Mouse (Mus musculus) neural tube, embryonic 13.5 days (tissue): ENCODE data around the gene Plpp7. TPM values are rescaled to one million over a fixed set of nuclear protein-coding genes. Genes with fewer than 3 reads are reported as not detected.

Experiments
- ATAC-seq: fragments of 200-750 bp; cut with Nextera tagmentation; 2 replicates; pipeline ENCODE4 v1.8.0; 2017; ENCODE audit warnings: low read depth, mild to moderate bottlenecking, moderate TSS enrichment, moderate library complexity
- H3K27ac ChIP-seq: fragments of 300-500 bp; sonication (generic); replicated peaks from 2 replicates; pipeline ENCODE4 v1.5.1; 2015; ENCODE audit warnings: moderate library complexity, mild to moderate bottlenecking, inconsistent platforms
- H3K27me3 ChIP-seq: fragments of 300-500 bp; sonication (generic); 2 replicates; pipeline ENCODE4 v1.6.1; 2015; ENCODE audit warnings: mild to moderate bottlenecking, inconsistent platforms
- H3K36me3 ChIP-seq: fragments of 300-500 bp; sonication (generic); 2 replicates; pipeline ENCODE4 v1.6.1; 2015; ENCODE audit warnings: mild to moderate bottlenecking, inconsistent platforms
- H3K4me1 ChIP-seq: fragments of 300-500 bp; sonication (generic); replicated peaks from 2 replicates; pipeline ENCODE4 v1.6.1; 2015; ENCODE audit warnings: inconsistent platforms
- H3K4me2 ChIP-seq: fragments of 300-500 bp; sonication (generic); 2 replicates; pipeline ENCODE4 v1.6.1; 2015; ENCODE audit warnings: inconsistent platforms, mild to moderate bottlenecking, moderate library complexity
- H3K4me3 ChIP-seq: fragments of 300-500 bp; sonication (generic); 2 replicates; pipeline ENCODE4 v1.5.1; 2015; ENCODE audit warnings: mild to moderate bottlenecking, inconsistent platforms
- H3K9ac ChIP-seq: fragments of 300-500 bp; sonication (generic); 2 replicates; pipeline ENCODE4 v1.6.1; 2015; ENCODE audit warnings: moderate library complexity, mild to moderate bottlenecking, inconsistent platforms
- H3K9me3 ChIP-seq: fragments of 300-500 bp; sonication (generic); 2 replicates; pipeline ENCODE4 v1.6.1; 2016; ENCODE audit warnings: inconsistent platforms
- WGBS: fragments of 180-500 bp; shearing (Covaris S2); methylation state at CpG from one replicate; pipeline ENCODE4 v1.1.7; 2015; 5-methylcytosine and 5-hydroxymethylcytosine counted together
- polyA plus RNA-seq: library from polyadenylated mRNA; unstranded; fragments of >200 nt; fragmentation: Nextera tagmentation; extraction: Ambion mirVana; gene quantifications from 2 replicates; pipeline ENCODE4 v1.2.1, GENCODE M21; 2015

Gene Plpp7
- polyA plus RNA-seq, 1 experiment from 2014 or later = 22.6 TPM

DNA sequence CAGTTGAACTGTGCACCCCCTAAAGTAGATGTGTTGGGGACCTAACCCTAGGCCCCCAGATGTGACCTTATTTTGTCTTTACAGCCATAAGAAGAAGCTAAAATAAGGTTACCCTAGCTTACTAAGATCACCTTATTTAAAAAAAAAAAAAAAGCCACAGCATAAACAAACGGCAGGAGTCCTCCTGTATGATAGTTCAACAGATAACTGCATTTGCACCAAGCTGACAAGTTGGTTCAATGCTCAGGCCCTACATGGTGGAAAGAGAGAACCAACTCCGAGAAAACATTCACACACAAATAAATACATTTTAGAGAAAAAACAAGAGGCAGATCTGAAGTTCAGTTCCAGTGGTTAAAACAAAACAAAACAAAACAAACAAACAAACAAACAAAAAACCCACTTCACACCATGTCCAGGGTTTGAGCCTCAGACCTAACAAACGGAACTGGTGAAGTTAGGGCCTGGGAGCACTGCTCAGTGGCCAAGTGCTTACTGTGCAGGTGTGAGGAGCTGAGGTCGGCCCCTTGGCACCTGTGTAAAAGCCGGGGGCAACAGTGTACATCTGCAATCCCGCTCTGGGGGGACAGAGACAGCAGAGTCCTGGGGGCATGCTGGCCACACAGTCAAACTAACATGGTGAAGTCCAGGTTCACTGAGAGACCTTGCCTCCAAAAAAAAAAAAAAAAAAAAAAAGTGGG lies 36.7 kb downstream of the Plpp7 start:
- Histone ChIP-seq H3K27me3 (no peaks in the 10 kb centered on the region), H3K9me3 (no peaks in the 10 kb centered on the region), H3K4me3 (no peak overlapping the region), H3K9ac (no peak overlapping the region), H3K27ac (no peak overlapping the region), H3K4me2 (no peak overlapping the region), H3K4me1 (peaks cover 11% of the 10 kb centered on the region), H3K36me3 (no peaks in the 10 kb centered on the region)
- ATAC-seq = no peak
- 63% methylated on average over 6 of the region's 6 CpGs for WGBS

DNA sequence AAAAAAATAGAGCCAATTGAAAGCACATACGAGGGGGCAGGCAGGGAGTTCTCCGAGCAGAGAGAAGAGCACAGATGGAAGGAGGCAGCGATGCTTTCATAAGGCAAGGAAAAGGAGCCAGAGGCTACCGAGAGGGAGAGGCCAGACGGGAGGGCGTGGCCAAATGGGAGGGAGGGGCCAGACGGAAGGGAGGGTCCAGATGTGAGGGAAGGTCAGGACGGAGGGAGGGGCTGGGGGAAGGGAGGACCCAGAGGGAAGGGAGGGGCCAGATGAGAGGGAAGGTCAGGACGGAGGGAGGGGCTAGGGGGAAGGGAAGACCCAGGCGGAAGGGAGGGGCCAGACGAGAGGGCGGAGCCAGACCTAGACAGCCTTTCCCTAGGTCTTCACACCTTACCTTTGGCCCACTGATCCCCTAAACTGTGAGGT lies 37.3 kb downstream of the Plpp7 start:
- ATAC-seq = no peak
- Histone ChIP-seq H3K4me1 (peaks cover 16% of the 10 kb centered on the region), H3K36me3 (no peaks in the 10 kb centered on the region), H3K27ac (no peak overlapping the region), H3K9ac (no peak overlapping the region), H3K4me2 (no peak overlapping the region), H3K27me3 (no peaks in the 10 kb centered on the region), H3K9me3 (no peaks in the 10 kb centered on the region), H3K4me3 (no peak overlapping the region)
- WGBS = 2% methylated on average over 12 of the region's 12 CpGs

DNA sequence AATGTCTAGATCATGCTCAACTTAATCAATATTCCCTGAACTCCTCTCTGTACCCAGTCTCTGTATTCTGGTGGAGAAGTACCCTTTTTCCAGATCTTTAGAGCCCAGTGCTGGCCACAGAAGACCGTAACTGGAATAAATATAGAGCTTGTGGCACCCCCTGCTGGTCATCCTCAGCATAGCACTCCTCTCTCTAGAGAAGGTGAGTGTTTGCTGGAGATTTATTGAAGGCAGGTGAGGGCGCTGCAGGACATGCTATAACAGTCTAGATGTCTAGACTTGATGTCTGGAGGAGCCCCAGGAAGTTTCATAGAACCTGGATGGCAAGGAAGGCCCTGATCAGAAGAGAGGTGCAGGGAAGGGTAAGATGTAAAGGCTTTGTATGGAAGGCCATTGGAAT lies 38.7 kb downstream of the Plpp7 start:
- Histone ChIP-seq H3K4me3 (no peak overlapping the region), H3K9me3 (no peaks in the 10 kb centered on the region), H3K36me3 (no peaks in the 10 kb centered on the region), H3K9ac (no peak overlapping the region), H3K4me2 (no peak overlapping the region), H3K4me1 (peaks cover 20% of the 10 kb centered on the region), H3K27ac (no peak overlapping the region), H3K27me3 (no peaks in the 10 kb centered on the region)
- WGBS = 4% methylated on average over 2 of the region's 2 CpGs
- ATAC-seq = no peak

GRCm38 (mm10) chr2:32137667-32138266 lies 42.4 kb downstream of the Plpp7 start:
- under 1% methylated on average over 40 of the region's 40 CpGs for WGBS

DNA sequence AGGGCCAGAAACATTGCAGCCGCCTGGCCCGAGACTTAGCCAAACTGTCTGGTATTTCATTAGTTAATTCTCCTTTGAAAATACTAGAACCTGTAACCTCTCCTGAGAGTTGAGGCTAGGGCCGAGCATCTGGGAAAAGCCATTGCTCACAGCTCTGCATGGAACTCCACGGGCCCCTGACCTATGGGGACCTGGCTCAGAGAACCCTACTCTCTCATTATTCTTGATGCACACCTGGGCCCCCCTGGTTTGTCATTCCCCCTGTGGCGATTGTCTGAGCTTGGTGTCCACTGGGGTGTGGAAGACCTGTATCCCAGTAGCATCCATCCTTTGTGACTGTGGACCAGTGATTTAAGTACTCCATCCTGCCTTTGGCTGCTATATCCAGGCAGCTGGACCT lies 44.0 kb downstream of the Plpp7 start:
- no peaks in the 10 kb centered on the region for H3K36me3 ChIP-seq
- no peaks in the 10 kb centered on the region for H3K9me3 ChIP-seq
- no peak overlapping the region for H3K4me3 ChIP-seq
- peaks cover 20% of the 10 kb centered on the region for H3K4me1 ChIP-seq
- ATAC-seq = no peak
- H3K27me3 ChIP-seq = no peaks in the 10 kb centered on the region
- H3K27ac ChIP-seq = no peak overlapping the region; the same call in 1 of the 2 replicates
- WGBS = 75% methylated on average over 5 of the region's 5 CpGs
- no peak overlapping the region for H3K9ac ChIP-seq
- no peak overlapping the region for H3K4me2 ChIP-seq

More at GRCm38 (mm10) chr2:32137667-32138266, 42.4 kb downstream of the Plpp7 start:
- ATAC-seq = peak; percentile 94
- Histone ChIP-seq H3K4me3 (peak overlapping the region; percentile 62), H3K36me3 (no peaks in the 10 kb centered on the region), H3K27ac (peak overlapping the region; percentile 93), H3K27me3 (no peaks in the 10 kb centered on the region), H3K9ac (peak overlapping the region; percentile 83), H3K9me3 (no peaks in the 10 kb centered on the region), H3K4me1 (peaks cover 20% of the 10 kb centered on the region), H3K4me2 (peak overlapping the region; percentile 79)

GRCm38 (mm10) chr2:32140498-32140934 lies 45.2 kb downstream of the Plpp7 start:
- no peaks in the 10 kb centered on the region for H3K27me3 ChIP-seq
- no peak overlapping the region for H3K4me3 ChIP-seq
- no peaks in the 10 kb centered on the region for H3K36me3 ChIP-seq
- 25% methylated on average over 4 of the region's 4 CpGs for WGBS
- ATAC-seq = no peak
- no peaks in the 10 kb centered on the region for H3K9me3 ChIP-seq
- H3K27ac ChIP-seq = no peak overlapping the region; the same call in 1 of the 2 replicates
- no peak overlapping the region for H3K4me2 ChIP-seq
- H3K4me1 ChIP-seq = peaks cover 20% of the 10 kb centered on the region
- H3K9ac ChIP-seq = 0 out of 2 replicates have a peak overlapping the region, but pooled peaks have one; percentile 34

- no peaks in the 10 kb centered on the region for H3K36me3 ChIP-seq
- H3K4me2 ChIP-seq = no peak overlapping the region
- ATAC-seq = no peak
- H3K9ac ChIP-seq = no peak overlapping the region
- H3K27ac ChIP-seq = no peak overlapping the region
- WGBS = 86% methylated on average over 6 of the region's 6 CpGs
- H3K4me1 ChIP-seq = peaks cover 19% of the 10 kb centered on the region
- H3K4me3 ChIP-seq = no peak overlapping the region
- H3K27me3 ChIP-seq = no peaks in the 10 kb centered on the region
- no peaks in the 10 kb centered on the region for H3K9me3 ChIP-seq
Measured at GRCm38 (mm10) chr2:32141602-32142001, 46.3 kb downstream of the Plpp7 start.

GRCm38 (mm10) chr2:32142368-32142767 lies 47.0 kb downstream of the Plpp7 start:
- Histone ChIP-seq H3K9me3 (no peaks in the 10 kb centered on the region), H3K9ac (no peak overlapping the region), H3K4me3 (no peak overlapping the region), H3K27ac (no peak overlapping the region), H3K27me3 (no peaks in the 10 kb centered on the region), H3K36me3 (no peaks in the 10 kb centered on the region), H3K4me2 (no peak overlapping the region), H3K4me1 (peaks cover 12% of the 10 kb centered on the region)
- no peak for ATAC-seq
- 60% methylated on average over 6 of the region's 6 CpGs for WGBS

GRCm38 (mm10) chr2:32144633-32145032 lies 49.3 kb downstream of the Plpp7 start:
- 88% methylated on average over 5 of the region's 5 CpGs for WGBS
- no peak overlapping the region for H3K4me3 ChIP-seq
- H3K36me3 ChIP-seq = no peaks in the 10 kb centered on the region
- H3K4me2 ChIP-seq = no peak overlapping the region
- no peak overlapping the region for H3K9ac ChIP-seq
- no peak overlapping the region for H3K27ac ChIP-seq
- ATAC-seq = no peak
- no peaks in the 10 kb centered on the region for H3K9me3 ChIP-seq
- no peaks in the 10 kb centered on the region for H3K27me3 ChIP-seq
- 0 out of 2 replicates have a peak, but pooled peaks cover 6% of the 10 kb centered on the region for H3K4me1 ChIP-seq

DNA sequence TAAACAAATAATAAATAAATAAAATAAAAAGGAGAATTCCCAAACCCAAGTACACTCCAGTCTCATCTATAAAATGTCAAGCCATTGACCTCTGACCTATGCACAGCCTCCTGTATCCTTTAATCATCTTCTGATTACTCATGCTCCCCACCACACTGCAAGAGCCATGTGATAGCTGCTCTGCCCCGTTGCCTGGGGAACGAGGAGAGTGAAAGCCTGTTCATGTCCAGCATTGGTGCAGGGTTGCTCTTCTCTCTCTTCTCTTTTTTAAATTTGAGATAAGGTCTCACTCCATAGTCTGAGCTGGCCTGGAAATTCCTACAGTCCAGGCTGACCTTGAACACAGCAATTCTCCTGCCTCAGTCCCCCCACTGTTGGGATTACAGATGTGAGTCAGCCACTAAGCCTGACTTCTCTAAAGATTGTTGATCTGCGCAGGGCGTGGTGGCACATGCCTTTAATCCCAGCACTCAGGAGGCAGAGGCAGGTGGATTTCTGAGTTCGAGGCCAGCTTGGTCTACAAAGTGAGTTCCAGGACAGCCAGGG lies 51.4 kb downstream of the Plpp7 start:
- H3K4me1 ChIP-seq = peaks cover 9% of the 10 kb centered on the region
- no peak overlapping the region for H3K4me3 ChIP-seq
- no peak overlapping the region for H3K4me2 ChIP-seq
- WGBS = 78% methylated on average over 5 of the region's 5 CpGs
- H3K27ac ChIP-seq = no peak overlapping the region
- H3K9ac ChIP-seq = no peak overlapping the region
- ATAC-seq = no peak
- no peaks in the 10 kb centered on the region for H3K36me3 ChIP-seq
- H3K9me3 ChIP-seq = no peaks in the 10 kb centered on the region
- no peaks in the 10 kb centered on the region for H3K27me3 ChIP-seq

GRCm38 (mm10) chr2:32150135-32150534 lies 54.8 kb downstream of the Plpp7 start:
- Histone ChIP-seq H3K27me3 (no peaks in the 10 kb centered on the region), H3K9ac (peak overlapping the region; percentile 100), H3K27ac (peak overlapping the region; percentile 99), H3K4me2 (peak overlapping the region; percentile 100), H3K4me1 (peaks cover 40% of the 10 kb centered on the region), H3K9me3 (no peaks in the 10 kb centered on the region), H3K4me3 (peak overlapping the region; percentile 93), H3K36me3 (no peaks in the 10 kb centered on the region)
- 25% methylated on average over 1 of the region's 1 CpGs for WGBS
- ATAC-seq = peak; percentile 7; the same call in 1 of the 2 replicates

GRCm38 (mm10) chr2:32150562-32150923 lies 55.2 kb downstream of the Plpp7 start:
- Histone ChIP-seq H3K27me3 (no peaks in the 10 kb centered on the region), H3K4me1 (peaks cover 44% of the 10 kb centered on the region), H3K27ac (peak overlapping the region; percentile 99), H3K9me3 (no peaks in the 10 kb centered on the region), H3K4me3 (peak overlapping the region; percentile 93), H3K36me3 (no peaks in the 10 kb centered on the region), H3K4me2 (peak overlapping the region; percentile 100), H3K9ac (peak overlapping the region; percentile 100)
- WGBS = 7% methylated on average over 7 of the region's 7 CpGs
- ATAC-seq = peak; percentile 81
